33 mouse cellular contexts compared by ENCODE assay signal in genomic region chr5:122841126-122841525, GRCm38 (mm10).
"Had no signal": no experiment of that assay in that cellular context is flagged by ENCODE, and none has a peak within 500 bp of the region (broad histone marks: within the 10 kb centered on the region; RNA-seq: fewer than 3 reads in every experiment).

No protein-coding gene starts in this region.

- H3K9me3 ChIP-seq: heart, embryonic 13.5 days; heart, embryonic 15.5 days; hindbrain, embryonic 12.5 days; hindbrain, embryonic 13.5 days; hindbrain, embryonic 15.5 days; intestine, embryonic 15.5 days; kidney, embryonic 15.5 days had no signal

- H3K27me3 ChIP-seq: heart, embryonic 12.5 days; heart, embryonic 13.5 days; heart, embryonic 15.5 days; hindbrain, embryonic 12.5 days; hindbrain, embryonic 13.5 days; hindbrain, embryonic 15.5 days; intestine, embryonic 15.5 days; kidney, embryonic 15.5 days had no signal

- H3K36me3 ChIP-seq: heart, embryonic 12.5 days; heart, embryonic 13.5 days; heart, embryonic 15.5 days; hindbrain, embryonic 10.5 days; hindbrain, embryonic 12.5 days; hindbrain, embryonic 13.5 days; hindbrain, embryonic 15.5 days; intestine, embryonic 15.5 days; kidney, embryonic 15.5 days had no signal

- H3K4me1 ChIP-seq: heart, embryonic 12.5 days; heart, embryonic 13.5 days; heart, embryonic 15.5 days; hindbrain, embryonic 10.5 days; hindbrain, embryonic 12.5 days; hindbrain, embryonic 13.5 days; hindbrain, embryonic 15.5 days; intestine, embryonic 15.5 days; kidney, embryonic 15.5 days had no signal

- ATAC-seq: hindbrain, embryonic 16.5 days; hindbrain, postnatal 0 days; inflammation-experienced regulatory T-cells, adult 6 months; intestine, embryonic 15.5 days; intestine, embryonic 16.5 days; intestine, postnatal 0 days had no signal

- H3K4me3 ChIP-seq: heart, embryonic 12.5 days; heart, embryonic 13.5 days; heart, embryonic 15.5 days; hindbrain, embryonic 10.5 days; hindbrain, embryonic 12.5 days; hindbrain, embryonic 13.5 days; hindbrain, embryonic 15.5 days; intestine, embryonic 15.5 days; kidney, embryonic 15.5 days; layer of hippocampus, adult 2 months; left cerebral cortex, adult 2 months had no signal

- H3K9ac ChIP-seq: heart, embryonic 12.5 days; heart, embryonic 13.5 days; heart, embryonic 15.5 days; hindbrain, embryonic 12.5 days; hindbrain, embryonic 13.5 days; hindbrain, embryonic 14.5 days; hindbrain, embryonic 15.5 days; intestine, embryonic 15.5 days; kidney, embryonic 15.5 days had no signal

- H3K27ac ChIP-seq: heart, embryonic 13.5 days; heart, embryonic 15.5 days; hindbrain, embryonic 10.5 days; hindbrain, embryonic 12.5 days; hindbrain, embryonic 13.5 days; hindbrain, embryonic 14.5 days; hindbrain, embryonic 15.5 days; hindbrain, postnatal 0 days; intestine, embryonic 15.5 days; kidney, embryonic 15.5 days; kidney, postnatal 0 days; layer of hippocampus, adult 2 months; left cerebral cortex, adult 2 months had no signal

- DNase-seq: heart, postnatal 10 days; heart, postnatal 14 days; heart, postnatal 36 days; heart, postnatal 4 days; kidney, adult 11 months; kidney, adult 2 months; kidney, adult 8-10 months; kidney, adult 9 months; kidney, postnatal 10 days; kidney, postnatal 14 days; kidney, postnatal 25 days; kidney, postnatal 36 days; kidney, postnatal 4 days; layer of hippocampus, adult 9-11 months; layer of hippocampus, postnatal 36 days had no signal
